Mouse (Mus musculus): ENCODE measurements around the gene Arhgap31.
"Not testable (repeated sequence)": the region's sequence is repeated elsewhere in the genome, so short reads cannot be mapped to it uniquely, and the experiment has no call there.

The Arhgap31 gene

GRCm38 (mm10) chr16:38687673-38688072 lies 25.4 kb downstream of the Arhgap31 start:
- no peak for DNase-seq (ENCODE audit: low spot score)

- no peak for DNase-seq (ENCODE audit: low spot score)
Observed at GRCm38 (mm10) chr16:38683094-38683493, 30.0 kb downstream of the Arhgap31 start.

- DNase-seq (ENCODE audit: low spot score) = no peak
Observed at GRCm38 (mm10) chr16:38681313-38681712, 31.8 kb downstream of the Arhgap31 start.

GRCm38 (mm10) chr16:38679431-38680021 lies 33.5 kb downstream of the Arhgap31 start:
- DNase-seq (ENCODE audit: low spot score) = no peak

GRCm38 (mm10) chr16:38678853-38679252 lies 34.2 kb downstream of the Arhgap31 start:
- DNase-seq (ENCODE audit: low spot score) = no peak

DNA sequence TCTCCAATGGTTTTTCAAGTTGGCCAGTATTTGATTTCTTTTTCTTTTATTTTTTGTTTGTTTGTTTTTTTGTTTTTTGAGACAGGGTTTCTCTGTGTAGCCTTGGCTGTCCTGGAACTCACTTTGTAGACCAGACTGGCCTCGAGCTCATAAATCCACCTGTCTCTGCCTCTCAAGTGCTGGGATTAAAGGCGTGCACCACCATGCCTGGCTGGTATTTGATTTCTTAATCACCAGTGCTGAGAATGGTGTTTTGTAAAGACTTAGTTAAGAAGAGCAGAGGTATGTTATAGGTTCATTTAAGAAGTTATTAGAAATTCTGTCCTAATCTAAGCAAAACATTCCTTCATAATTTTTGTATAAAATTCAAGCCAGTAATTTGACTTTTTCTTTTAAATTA lies 35.1 kb downstream of the Arhgap31 start:
- DNase-seq (ENCODE audit: low spot score) = not testable (repeated sequence)

DNA sequence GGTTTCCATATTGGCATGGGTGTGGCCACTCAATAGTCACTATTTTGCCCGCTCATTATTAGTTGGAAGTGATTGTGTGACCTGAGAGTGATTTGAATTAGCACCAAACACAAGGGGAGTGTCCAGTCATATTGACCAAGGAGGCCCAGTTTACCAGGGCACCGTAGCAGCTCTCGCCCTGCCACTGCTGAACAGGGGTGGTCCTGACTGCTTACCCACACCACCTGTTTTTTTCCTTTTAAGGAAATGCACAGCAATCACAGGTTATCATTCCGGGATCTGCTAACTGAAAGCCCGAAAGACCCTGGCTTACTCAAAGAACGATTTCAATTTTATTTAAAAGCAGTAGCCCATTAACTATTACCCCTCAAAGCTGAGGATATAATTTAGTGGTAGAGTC lies 35.9 kb downstream of the Arhgap31 start:
- DNase-seq (ENCODE audit: low spot score) = no peak

DNA sequence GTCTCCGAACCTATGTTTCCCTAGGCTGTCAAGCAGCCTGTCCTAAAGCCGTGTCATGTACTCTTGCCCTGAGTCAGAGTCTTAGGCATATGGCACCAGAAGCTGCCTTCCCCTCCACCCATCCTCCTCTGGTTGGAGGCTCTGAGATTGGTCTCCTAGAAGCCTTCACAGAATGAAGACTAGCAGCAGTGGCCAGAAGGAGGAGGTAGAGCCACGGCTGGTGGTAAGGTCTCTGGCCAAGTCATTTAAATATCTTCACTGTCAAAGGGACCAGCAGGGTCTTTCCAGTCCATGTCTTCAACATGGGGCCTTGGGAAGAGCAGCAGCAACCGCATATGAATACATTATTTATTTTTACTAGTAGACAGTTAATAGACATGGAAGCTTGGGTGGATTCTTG lies 36.4 kb downstream of the Arhgap31 start:
- DNase-seq (ENCODE audit: low spot score) = no peak

DNA sequence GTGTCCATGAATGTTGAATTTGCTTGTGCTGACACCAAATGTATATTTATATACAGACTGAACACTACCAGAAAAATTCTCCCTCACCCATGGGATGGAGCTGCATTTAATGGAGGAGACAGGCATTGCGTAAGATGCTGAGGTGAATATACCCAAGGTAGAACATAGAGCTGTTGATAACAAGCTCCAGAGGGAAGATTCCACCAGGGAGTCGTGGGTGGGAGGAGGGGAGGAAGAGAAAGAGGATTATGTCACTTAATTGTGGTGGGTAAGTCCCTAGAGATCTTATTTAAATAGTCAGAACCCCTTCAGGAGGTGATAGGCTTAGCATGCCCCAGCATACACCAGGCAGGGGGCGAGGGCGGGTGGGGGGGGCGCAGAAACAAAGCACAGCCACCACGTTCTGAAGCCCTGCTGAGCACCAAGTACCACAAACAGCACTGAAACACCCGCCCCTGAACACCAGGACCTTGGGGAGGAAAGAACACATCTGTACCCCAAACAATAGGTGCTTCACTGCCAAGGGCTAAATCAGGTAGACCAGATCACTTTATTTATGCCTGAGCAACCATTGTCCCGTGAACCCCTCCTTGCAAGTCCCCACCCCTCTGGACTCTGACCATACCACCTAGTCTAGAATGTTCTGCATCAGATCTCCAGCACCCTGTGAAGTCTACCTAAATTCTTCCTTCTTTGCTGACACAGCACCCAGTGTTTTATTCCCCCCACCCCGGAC lies 37.3 kb downstream of the Arhgap31 start:
- DNase-seq (ENCODE audit: low spot score) = no peak

DNA sequence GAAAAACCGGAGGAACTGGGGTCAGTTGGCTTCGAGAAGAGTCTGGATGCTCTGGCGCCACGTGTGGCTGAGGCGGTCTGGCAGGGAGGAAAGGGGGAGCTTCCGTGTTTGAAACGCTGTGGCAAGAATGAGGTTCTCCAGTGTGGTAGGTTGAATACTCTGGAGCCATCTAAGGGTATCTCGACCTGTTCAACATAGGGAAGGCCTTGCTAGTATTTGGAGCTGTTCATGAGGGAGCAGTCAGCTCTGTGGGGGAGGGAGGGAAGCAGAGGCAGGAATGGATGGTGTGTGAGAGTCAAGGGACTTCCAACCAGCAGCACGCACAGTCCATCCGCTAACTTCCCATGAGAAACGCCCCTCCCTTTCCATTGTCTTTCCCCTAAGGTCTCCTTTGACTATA lies 38.2 kb downstream of the Arhgap31 start:
- DNase-seq (ENCODE audit: low spot score) = no peak

- no peak for DNase-seq (ENCODE audit: low spot score)
Observed at GRCm38 (mm10) chr16:38673511-38673910, 39.6 kb downstream of the Arhgap31 start.

DNA sequence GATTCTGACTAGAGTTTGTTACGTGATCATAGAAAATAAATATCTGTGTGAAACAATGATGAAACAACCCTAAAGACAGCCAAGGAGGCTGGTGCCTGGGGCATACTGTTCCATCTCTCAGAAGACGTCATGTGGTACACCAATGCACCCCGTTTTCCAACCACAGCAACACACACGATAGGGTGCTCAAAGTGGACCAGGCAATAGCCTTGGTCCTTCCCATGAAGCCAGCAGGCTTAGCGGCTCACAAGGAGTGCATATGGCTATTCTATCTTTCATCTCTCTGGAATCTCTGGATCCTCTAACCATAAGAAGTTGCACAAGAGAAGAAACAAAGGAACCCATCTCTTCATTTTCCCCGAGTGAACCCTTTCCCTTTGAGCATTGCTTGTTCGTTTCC lies 40.1 kb downstream of the Arhgap31 start:
- no peak for DNase-seq (ENCODE audit: low spot score)

DNA sequence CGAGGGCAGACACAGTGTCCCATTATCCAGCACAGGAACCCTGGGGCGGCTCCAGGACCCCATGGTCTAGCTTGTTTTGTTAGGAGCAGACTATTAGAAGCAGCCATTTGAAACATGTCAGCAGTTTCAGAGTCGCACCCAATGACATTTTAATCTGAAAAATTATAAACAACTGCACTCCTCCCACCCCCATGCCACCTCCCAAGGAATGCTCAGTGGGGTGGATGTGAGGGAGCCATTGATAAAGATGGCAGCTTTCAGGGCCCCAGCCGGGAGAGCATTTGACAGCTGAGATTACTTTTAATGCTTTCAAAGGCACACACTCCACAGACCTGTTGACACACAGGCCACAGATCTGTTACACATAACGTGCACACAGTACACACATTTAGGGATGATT lies 40.7 kb downstream of the Arhgap31 start:
- DNase-seq (ENCODE audit: low spot score) = no peak

DNA sequence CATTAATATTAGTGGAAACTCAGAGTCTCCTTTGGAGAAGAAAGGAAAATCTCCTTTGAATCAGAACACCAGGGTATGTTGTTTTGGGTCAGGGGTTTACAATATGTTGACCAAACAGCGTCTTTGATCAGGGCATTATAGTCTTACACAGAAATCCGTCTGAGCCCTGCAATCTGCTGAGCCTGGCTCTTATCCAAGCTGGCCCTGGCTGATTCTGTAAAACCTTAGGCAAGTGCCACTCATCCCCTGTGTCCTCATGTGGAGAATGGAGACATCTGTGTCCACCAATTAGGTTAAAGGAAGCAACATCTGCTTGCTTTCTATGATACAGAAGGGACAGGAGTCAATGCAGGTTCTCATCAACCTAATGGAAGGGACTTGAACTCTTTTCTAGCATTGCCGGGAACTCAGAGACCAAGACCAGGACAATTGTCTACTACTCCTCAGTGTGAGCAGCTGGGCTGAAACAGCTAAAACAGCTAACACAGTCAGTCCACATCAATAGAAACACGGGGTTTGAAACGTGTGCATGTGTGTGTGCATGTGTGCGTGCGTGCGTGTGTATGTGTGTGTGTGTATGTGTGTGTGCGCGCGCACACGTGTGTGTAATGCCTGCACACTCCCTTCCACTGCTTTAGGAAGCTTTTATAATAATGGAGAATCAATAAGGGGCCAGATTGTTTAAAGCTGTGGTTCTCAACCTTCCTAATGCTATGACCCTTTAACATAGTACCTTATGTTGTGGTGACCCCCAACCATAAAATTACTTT lies 42.3 kb downstream of the Arhgap31 start:
- DNase-seq (ENCODE audit: low spot score) = no peak

DNA sequence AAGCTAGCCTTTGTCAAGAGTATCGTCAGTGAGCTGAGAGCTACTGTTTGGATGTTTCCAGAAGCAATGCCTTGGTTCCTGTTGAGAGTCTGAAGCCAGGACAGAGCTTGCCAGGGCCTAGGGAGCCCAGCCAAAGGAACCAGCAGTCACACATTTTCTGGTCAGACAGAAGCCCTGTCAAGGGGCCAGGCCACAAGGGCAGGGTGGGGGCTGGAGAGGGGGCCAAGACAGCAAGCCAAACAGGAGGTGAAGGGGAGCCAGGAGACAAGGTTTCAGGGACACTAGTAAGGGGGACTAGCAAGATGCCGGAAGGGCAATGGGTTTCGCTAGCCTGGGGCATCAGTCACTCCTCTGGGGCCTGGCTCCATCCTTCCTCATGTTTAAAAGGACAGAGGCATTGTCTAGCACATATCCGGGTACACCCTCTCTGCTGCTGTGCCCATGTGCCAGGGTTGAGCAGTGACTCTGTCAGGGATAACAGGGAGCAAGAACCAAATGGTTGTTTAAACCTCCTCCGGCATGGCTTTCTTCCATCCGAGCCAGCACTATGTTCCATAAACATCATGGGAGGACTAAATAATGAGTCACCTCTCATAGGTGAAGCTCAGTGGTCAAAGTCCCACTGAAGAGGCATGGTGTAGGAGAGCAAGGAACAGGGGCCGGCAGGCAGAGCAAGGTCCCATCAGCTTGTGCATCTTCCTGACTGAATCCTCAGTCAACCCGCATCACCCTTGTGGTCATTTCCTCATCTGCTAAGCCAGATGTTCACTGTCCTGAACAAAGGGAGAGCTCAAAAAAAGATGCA lies 44.0 kb downstream of the Arhgap31 start:
- no peak for DNase-seq (ENCODE audit: low spot score)

GRCm38 (mm10) chr16:38666523-38666922 lies 46.6 kb downstream of the Arhgap31 start:
- no peak for DNase-seq (ENCODE audit: low spot score)

- no peak for DNase-seq (ENCODE audit: low spot score)
Observed at GRCm38 (mm10) chr16:38666016-38666415, 47.1 kb downstream of the Arhgap31 start.

GRCm38 (mm10) chr16:38662575-38662974 lies 50.5 kb downstream of the Arhgap31 start:
- no peak for DNase-seq (ENCODE audit: low spot score)

DNA sequence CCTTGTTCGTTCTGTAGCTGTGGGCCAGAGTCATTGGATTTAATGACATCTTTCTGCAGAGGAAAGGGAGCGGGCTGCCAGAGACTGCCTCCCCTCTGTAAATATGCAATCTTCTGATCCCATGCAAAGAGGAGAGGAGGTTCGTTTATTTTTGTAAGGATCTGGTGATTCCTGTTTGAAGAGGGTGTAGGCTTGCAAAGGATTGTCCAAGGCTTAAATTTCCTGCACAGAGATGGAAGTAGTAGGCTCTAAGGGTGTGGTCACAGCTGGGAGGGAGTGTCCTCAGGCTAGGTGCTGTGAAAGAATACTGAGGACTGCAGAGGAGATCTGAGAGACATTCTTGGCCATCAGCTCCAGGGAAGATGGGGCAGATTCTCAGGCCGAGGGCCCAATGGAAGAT lies 58.8 kb downstream of the Arhgap31 start:
- no peak for DNase-seq (ENCODE audit: low spot score)

- DNase-seq (ENCODE audit: low spot score) = no peak
Observed at GRCm38 (mm10) chr16:38653390-38653871, 59.6 kb downstream of the Arhgap31 start.

DNA sequence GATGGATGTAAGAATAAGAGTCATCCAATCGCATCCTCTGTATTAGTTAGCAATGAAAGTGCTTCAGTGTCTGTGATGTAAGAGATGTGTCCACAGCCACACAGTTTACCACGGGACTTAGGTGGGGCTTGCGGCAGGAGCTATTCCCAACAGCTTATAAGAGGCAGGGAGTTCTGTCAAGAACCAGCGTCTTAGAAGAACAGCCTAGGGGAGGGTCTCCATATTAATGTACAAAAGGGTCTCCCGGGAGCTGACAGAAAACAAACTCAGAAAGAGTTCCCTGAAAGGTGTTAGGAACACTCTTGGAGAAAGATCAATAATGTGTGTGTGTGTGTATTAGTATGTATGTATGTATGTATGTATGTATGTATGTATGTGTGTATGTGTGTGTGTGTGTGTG lies 60.4 kb downstream of the Arhgap31 start:
- DNase-seq (ENCODE audit: low spot score) = no peak

DNA sequence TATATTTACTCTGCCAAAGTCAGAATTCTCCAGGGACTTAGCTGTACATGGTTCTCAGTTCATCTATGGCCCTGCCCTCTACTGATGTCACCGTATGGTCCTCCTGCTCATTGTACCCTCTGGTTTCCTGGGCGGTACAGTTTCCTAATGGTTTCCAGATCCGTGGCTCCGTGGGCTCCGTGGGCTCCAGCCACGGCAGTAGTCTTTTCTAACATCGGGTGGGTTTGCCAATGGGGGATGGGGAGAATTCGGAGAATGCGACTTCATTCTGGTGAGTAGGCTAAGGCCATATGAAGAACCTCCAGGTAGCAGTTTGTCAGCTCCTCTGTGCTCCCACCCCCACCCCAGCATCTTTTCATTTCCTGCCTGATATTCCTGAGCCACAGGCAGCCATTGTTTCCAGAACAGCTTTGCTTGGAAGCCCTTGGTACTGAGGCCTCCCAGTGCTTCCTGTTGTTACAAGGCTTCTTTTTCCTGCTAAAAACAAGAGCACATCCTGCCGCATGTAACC lies 61.3 kb downstream of the Arhgap31 start:
- DNase-seq (ENCODE audit: low spot score) = no peak

Data from ovary, postnatal 10 days (tissue).